Mouse (Mus musculus) stomach, postnatal 0 days (tissue): Measurements from ENCODE around the gene Dtx1.

ENCODE experiments used
- CTCF ChIP-seq: IDR thresholded peaks from 2 replicates; pipeline ENCODE4 v1.5.1; 2016; ENCODE audit warnings: antibody characterized with exemption, low read depth, mild to moderate bottlenecking, moderate library complexity
- EP300 ChIP-seq: optimal IDR thresholded peaks from 2 replicates; pipeline ENCODE3; 2016; ENCODE audit warnings: antibody characterized with exemption

DNA sequence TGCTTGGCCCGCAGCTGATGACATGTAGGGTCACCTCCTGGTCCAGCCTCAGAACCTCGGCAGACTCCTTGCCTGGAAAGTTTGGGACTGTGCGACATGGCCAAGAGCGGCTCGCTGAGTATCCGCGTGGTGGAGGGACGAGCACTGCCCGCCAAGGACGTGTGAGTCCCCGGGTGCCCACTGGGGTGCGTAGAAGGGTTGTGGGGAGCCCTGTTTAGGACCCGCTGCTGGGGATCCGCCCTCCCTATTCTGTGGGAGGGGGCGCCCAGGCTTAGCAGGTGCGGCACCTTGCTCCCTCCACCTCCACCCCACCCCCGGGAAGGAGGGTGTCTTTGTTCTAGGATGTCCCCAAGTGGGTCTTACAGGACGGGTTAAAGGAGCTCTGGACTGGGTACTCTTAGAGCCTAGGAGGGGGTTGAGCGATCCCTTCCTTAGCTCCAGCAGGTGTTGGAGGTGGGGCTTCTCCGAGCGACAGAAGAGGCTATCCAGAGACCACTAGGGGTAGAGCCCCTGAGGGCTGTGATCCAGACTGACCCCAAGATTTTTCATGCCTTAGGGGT, 62.3 kb downstream of the Dtx1 start:
- TF ChIP-seq CTCF = 0 out of 2 replicates have a peak, but pooled peaks have one; percentile 22
- no peak for TF ChIP-seq EP300
